Mouse (Mus musculus) G1E (cell line): ENCODE results near the gene Kctd15.

Experiments used
- CTCF ChIP-seq: IDR thresholded peaks from 2 replicates; pipeline ENCODE4 v1.5.1; 2012; ENCODE audit warnings: low read depth, low read length, inconsistent platforms, mixed read lengths
- GATA1 ChIP-seq: IDR thresholded peaks from 2 replicates; pipeline ENCODE4 v1.6.1; 2012; ENCODE audit warnings: borderline replicate concordance, low read length, inconsistent platforms, mixed read lengths
- POLR2AphosphoS5 ChIP-seq: IDR thresholded peaks from 2 replicates; pipeline ENCODE4 v1.6.1; 2012; ENCODE audit warnings: low read depth, low read length, inconsistent platforms; ENCODE audit not compliant: insufficient replicate concordance
- TAL1 ChIP-seq: conservative IDR thresholded peaks from 2 replicates; pipeline ENCODE4 v1.6.1; 2012; ENCODE audit warnings: low read depth, low read length, inconsistent platforms, mixed read lengths

- TF ChIP-seq CTCF: no peak
- TF ChIP-seq GATA1: no peak
- no peak for TF ChIP-seq POLR2AphosphoS5
- TF ChIP-seq TAL1: no peak
These were observed 49.1 kb downstream of the Kctd15 start for GRCm38 (mm10) chr7:34607334-34607970.
